Mouse (Mus musculus): ENCODE data around the gene Gm21764. TPM values are rescaled to one million over a fixed set of nuclear protein-coding genes. Genes with fewer than 3 reads are reported as not detected.
"Not testable (repeated sequence)": the region's sequence is repeated elsewhere in the genome, so short reads cannot be mapped to it uniquely, and the experiment has no call there.

The Gm21764 gene
- polyA plus RNA-seq (2015; fragmentation: Nextera tagmentation; extraction: Ambion mirVana) = not detected in 2 replicates

DNA sequence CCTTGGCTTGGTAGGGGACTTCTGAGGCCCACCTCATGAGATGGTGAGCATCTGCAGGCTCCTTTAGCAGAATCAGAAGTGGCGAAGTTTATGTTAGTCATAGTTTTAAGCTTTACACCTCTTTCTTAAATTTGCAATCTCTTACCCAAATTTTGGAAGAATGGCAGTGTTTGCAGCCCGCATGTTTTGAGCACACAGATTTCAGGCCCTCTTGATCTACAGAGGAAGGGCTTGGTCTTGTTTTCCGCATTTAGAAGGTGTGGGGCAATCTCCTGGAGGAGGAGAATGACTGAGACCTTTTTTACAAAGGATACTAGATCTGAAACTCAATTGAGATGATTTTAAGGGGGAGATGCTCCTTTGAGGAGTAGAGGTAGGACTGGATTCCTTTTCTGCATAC lies at the start of gene Gm21764:
Gm21764 (minus strand) TSS at position 101 of the 400 bp plus-strand sequence.
- ATAC-seq (ENCODE audit: insufficient read depth); H3K4me2 ChIP-seq; H3K4me1 ChIP-seq (replicated peaks); H3K9ac ChIP-seq; H3K27ac ChIP-seq (replicated peaks); H3K9me3 ChIP-seq (replicated peaks); H3K27me3 ChIP-seq; H3K36me3 ChIP-seq (replicated peaks); H3K4me3 ChIP-seq (replicated peaks): not testable (repeated sequence)
- no CpG with 5 or more reads among the region's 3 CpGs for WGBS (ENCODE audit: insufficient replicate concordance)

DNA sequence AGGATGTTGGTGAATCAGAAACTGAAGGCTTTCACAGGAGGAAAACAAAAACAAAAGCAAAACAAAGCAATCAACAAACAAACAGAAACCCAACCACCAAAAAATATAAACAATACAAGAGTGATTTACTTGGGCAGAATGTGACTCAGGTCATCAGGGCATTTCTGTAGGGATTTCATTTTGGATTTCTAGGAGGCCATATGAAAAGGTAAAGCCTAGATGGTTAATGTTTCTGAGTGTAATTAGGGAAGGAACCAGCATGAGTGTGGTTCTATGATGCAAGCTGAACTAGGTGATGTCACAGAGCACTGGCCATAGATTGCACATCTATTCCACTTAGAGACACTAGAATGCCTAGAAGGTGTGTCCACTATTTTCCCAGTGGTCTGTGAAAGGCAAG lies 27.2 kb upstream of the Gm21764 start, which contains the start of gene Ssty1:
Ssty1 (plus strand) TSS at position 301 of the 400 bp plus-strand sequence.
- not testable (repeated sequence) for H3K4me3 ChIP-seq (replicated peaks); ATAC-seq (ENCODE audit: insufficient read depth); H3K9me3 ChIP-seq (replicated peaks); H3K27ac ChIP-seq (replicated peaks); H3K27me3 ChIP-seq; H3K4me1 ChIP-seq (replicated peaks); H3K36me3 ChIP-seq (replicated peaks); H3K4me2 ChIP-seq; H3K9ac ChIP-seq

Other genes starting within 250 kb of the Gm21764 start
- not detected in 2 replicates for gene Gm21904, start 215.5 kb downstream of the Gm21764 start, polyA plus RNA-seq (2015; fragmentation: Nextera tagmentation; extraction: Ambion mirVana)
- not detected in 2 replicates for gene Gm20772, start 187.1 kb downstream of the Gm21764 start, polyA plus RNA-seq (2015; fragmentation: Nextera tagmentation; extraction: Ambion mirVana)
- not detected in 2 replicates for gene Gm20831, start 187.1 kb downstream of the Gm21764 start, polyA plus RNA-seq (2015; fragmentation: Nextera tagmentation; extraction: Ambion mirVana)
- gene Srsy, start 124.5 kb downstream of the Gm21764 start, polyA plus RNA-seq (2015; fragmentation: Nextera tagmentation; extraction: Ambion mirVana) = not detected in 2 replicates
- gene Ssty1, start 27.3 kb upstream of the Gm21764 start, polyA plus RNA-seq (2015; fragmentation: Nextera tagmentation; extraction: Ambion mirVana) = not detected in 2 replicates

Data from liver, embryonic 15.5 days (tissue).